Mouse (Mus musculus) T-helper 17 cell (primary cell): ENCODE measurements at regions not wholly inside any gene's neighbourhood (a gene's known extent, or its start where the extent isn't known, plus 50 kb on each side); places are given as distances from the start of the nearest gene placed in this dataset.

Experiments
- in situ Hi-C, 2 experiments: fragments of 300-600 bp; cut with MboI, MseI; formaldehyde crosslinking; loops; 1 replicate in 1 of 2; 2 replicates in 1 of 2; pipeline ENCODE4 v1.15.1; 2025; ENCODE audit warnings: high pct_unique_total_duplicates in 2 of 2

DNA sequence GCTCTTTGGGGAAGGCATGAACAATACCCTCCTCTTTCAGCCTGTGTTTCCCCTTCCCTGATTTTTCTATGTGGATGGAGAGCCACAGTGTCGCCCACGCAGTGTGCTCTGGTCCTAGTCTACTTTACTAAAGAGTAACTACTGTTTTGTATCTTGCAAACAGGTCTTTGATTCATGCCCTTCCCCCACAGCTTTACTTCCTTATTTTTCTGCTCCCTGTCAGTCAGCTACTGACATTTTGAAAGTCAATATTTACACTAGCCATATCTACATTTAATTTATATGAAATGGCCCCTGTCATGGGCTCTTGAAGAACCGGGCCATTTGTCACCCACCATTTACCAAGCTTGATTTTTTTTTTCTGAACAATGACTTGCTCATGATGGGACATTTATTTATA lies 168.7 kb upstream of the Stt3b start:
- in situ Hi-C loops: no loop called here

DNA sequence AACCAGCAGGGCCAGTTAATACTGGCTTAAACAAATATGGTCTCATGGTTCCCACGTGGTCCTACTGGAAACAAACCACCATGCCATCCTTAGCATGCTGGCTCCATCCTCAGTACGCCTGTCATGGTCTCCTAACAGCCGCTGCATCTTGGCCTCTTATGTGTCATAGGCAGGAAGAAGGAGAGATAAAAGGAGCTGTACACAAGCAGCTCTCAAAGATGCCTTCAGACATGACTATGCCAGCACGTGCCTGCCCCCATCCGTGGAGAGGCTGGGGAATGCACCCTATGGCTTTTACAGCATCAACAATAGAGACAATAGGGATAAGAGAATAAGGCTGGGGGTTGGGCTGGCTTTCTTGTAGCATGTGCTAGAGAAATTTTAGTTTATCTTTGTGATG lies 171.0 kb upstream of the Stt3b start:
- in situ Hi-C loops: no loop called here

DNA sequence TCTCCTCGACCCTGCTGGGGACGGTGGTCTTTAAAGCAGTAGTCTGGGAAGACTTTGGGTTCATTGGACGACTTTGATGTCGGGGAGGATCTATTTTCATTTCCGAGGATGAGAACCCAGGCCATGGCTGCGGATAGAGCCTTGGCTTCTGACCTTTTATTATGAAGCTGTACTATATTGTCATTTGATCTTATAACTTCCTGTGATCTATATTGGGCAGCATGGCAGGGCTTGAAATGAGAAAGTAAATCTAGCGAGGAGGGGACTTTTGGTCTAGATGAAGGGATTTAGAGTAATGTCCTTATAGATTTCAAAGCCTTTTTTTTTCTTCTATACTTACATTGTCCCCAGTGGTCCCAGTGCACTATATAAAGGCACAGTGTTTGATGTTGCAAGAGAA lies 172.8 kb upstream of the Stt3b start:
- in situ Hi-C loops: no loop called here

DNA sequence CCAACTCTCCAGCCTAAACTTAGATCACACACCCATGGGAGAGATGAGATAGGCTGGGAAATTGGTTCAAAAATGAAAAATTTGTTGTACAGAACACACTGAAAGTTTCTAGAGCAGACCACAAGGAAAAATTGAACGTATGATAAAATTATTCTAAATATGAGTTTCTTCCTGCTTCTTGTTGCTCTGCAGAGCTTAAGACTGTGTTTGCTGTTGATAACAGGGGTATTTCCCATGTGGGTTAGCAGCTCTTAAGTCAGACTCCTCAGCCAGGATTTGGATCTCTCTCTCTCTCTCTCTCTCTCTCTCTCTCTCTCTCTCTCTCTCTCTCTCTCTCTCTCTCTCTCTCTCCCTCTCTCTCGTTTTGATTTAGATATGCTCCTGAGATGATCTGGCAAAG lies 173.5 kb upstream of the Stt3b start:
- in situ Hi-C loops: no loop called here

DNA sequence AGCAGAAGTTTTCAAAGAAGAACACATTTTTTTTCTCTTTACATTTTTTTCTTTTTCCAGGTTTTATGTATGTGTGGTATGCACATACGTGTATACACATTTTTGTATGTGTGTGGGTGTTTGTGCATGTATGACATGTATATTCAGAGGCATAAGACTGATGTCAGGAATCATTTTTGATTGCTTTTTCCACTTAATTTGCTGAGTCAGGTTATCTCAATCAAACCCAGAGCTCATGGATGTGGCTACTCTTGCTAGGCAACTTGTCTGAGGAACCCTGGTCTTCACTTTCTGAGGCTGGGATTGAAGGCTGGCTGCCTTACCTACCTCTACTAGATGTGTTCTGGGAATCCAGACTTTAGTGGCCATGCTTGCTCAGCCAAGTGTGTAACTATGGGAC lies 174.2 kb upstream of the Stt3b start:
- in situ Hi-C loops: no loop called here

DNA sequence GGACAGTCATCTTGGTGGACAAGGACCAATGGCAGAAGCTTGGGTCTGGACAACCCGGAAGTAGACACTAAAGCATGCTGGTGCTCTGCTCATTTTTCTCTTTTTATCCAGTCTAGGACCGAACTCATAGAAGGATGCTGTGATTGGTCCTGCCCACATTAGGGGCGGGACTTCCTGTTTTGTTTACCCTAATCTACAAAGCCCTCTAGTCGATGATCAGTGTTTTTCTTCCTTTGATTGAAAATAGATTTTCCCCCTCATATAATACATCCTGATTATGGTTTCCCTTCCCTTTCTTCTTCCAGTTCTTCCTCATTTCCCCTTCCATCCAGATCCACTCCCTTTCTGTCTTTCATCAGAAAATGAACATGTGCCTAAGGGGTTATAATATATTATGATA lies 175.0 kb upstream of the Stt3b start:
- in situ Hi-C loops: no loop called here

DNA sequence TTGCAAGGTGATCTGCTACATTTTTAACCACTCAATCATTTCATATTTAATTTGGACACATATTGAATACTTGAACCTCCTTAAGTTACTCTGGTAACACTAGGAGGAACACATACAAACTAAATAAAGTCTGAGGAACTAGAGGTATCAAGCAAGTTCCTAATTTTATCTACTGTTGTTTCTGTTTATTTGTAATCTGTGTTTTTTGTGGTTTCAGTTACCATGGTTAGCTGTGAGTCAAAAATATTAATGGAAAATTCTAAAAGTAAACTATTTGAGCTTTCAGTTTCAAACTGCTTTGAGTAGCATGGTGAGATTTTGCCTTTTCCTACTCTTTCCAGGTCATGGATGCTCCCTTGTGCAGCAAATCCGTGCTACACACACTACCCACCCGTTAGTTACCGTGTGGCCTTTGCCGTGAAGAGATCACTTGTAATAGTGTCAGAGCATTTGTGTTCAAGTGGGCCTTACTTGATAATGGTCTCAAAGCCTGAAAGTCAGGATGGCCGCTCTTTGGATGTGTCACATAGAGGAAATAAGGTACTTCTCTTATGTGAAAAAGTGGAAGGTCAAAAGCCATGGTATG lies 177.0 kb upstream of the Stt3b start:
- in situ Hi-C loops: no loop called here

DNA sequence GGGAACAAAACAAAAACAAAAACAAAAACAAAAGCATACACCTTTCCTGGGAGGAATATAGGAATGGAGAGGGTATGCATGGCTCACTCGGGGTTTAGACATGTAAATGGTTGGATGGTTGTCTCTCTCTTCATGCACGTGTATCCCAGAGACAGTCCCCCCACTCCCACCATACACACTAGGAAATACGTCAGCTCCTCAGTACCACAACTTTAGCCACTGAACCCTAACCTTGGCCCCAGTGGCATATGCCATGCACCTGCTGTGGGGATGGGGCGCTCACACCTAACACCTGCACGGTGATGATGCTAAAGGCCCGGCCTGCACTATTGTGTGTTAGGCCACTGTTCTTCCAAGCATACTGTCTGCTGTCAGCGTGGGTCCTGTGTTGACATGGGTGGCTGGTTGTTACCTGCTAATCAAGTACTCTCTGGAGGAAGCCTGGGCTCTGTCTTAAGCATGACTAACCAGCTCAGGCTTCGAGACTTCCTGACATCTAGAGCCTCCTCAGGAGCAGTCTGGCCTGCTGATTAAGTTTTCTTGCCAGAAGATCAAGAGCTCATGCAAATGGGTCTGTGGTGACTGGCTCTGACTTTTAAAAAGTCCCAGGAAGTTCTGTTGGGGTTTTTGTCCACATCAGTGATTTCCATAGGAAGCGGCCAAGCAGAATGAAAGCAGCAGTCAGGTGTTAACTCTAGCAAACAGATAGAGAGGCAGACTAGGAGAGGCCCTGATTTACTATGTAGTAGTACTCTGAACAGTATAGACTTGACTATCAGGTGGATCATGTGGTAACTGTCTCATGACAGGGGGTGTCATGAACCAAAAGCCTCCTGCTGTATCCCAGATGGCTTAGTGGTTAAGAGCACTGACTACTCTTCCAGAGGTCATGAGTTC lies 178.9 kb upstream of the Stt3b start:
- in situ Hi-C loops: no loop called here

DNA sequence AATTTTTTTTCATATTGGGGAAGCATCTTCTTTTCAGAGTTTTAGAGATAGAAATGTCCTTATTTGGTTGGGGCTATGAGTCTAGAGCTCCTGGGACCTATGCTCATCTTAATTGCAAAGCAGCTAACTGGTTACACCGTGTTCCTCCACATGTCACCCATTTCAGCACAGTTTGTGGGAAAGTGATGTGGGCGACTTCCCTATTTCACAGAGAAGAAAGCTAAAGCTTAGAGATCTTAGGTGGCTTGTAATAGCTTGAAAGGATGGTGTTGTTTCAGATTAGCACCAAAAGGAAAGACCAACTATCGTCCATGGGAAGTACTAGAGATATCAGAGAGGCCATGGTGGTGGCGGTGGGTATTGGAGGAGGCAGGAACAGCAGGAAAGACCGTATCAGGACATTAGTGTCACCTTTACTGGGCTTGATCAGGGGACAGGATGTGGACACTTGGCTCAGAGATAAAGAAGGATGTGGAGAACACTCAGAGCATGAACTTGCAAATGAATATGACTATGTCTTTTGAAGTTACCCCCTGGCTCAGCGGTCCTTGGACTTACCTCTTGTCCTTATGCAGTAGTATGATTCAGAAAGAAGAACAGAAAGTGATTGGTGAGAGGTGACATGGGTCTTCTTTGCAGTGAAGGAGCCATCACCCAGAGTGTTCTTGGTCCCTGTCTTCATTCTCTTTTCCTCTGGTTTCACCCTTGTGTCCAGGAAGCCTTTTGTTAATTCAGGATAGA lies 182.4 kb upstream of the Stt3b start:
- in situ Hi-C loops: no loop called here

DNA sequence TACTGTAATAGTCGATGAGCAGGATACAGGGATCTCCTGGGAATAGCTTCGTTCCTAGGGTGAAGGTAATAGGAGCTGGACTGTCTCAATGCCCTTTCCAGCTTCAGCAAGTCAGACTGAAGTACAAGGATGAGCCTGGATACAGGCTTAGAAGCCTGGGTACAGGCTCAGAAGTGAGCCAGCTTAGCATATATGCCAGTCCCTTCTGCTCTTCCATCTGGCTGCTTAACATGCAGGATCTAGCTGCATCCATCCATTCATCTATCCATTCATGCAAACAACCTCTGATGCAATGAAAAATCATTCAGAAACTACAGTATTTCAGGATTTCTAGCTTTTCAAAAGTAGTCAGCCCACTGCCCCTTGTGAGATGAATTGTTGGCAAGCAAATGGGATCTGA lies 183.5 kb upstream of the Stt3b start:
- in situ Hi-C loops: no loop called here

DNA sequence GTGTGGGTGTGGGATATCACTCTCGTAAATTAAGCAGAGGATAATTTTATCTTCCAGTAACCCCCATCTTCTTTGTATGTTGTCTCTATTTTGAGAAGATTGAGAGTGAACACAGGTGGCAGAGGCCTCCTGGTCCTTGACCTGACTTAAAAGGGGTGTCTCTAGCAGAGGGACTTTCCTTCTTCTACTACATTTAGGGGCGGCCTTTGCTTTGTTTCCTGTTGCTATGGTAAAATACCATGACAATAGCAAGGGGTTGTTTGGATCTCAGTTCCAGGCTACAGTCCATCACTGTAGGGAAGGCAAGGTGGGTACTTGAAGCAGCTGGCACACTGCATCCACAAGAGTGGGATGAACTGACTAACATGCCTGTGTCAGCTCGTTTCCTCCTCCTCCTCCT lies 189.3 kb upstream of the Stt3b start:
- in situ Hi-C loops: no loop called here

DNA sequence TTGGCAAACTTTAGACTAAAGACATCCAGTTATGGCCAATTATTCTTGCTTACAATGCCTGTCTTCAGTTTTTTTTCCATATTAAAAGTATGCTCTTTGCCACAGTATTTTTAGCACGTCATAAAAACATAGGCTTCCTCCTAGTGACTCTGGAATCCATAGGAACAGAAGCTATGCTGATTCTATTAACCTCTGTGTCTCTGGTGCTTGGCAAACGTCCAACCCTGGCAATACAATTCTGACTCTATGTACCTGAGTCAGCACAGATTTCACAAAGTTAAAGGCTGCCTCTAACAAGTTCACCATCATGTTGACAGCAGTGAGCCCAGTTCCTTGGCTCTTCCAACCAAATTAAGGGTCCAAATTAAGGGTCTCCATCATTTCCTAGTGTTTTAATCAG lies 194.6 kb upstream of the Stt3b start:
- in situ Hi-C loops: no loop called here

DNA sequence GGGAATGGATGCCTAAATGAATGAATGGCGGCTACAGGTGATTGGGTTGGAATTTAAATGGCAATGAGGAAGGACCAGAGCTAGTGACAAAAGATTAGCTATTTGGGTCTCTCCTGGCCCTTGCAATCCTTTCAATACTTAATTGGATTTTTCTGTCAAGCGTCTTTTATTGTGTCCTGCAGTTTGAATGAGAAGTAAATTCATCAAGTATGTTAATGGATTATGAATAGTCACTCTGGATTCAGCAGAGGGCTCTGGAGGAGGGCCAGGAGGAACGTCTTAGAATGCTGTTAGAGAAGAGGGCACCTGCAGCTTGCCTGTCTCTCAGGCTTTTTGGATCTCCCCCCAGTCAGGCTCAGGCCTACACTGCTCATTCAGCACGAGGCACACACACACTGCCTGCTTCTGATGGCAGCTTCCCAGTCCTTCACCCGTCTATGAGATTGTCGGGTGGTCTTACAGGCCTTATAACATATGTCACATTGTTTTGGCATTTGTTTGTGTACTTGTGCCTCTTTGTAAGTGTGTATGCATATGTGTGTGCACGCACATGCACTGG lies 197.0 kb upstream of the Stt3b start:
- in situ Hi-C loops: no loop called here

DNA sequence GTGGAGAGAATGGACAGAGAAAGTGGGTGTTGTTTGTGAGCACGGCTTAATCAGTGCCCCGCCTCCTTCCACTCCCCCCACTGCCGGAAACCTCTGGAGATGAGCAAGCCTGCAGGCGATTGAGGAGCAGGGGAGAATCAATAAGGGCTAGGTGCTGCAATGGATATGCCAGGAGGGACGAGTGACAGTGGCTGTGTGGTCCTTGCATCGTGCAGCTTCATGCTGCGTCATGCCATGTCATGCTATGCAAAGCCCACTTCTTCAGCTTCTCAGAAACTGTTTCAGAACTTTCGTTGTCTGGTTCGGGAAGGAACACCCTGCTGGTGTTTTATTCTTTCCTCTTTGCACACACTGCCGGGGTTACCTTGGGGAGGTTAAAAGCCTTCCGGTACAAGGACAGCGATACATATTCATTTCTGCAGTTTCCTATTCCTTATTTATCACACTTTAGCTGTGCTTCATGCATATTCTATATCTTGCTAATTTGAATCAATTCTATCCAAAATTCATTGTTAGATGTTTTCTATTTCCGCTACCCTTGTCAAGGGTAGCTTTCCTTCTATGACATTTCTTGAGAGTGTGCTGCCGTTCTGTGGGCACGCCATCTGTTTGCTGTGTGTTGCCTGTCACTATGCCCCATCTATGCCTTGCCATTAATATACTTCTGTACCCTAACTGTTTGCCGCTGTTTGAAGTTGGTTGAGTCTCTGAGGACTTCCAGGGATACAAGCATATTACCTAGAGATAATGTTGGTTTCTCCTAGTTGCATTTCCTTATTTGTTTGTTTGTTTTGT lies 202.8 kb upstream of the Stt3b start:
- in situ Hi-C loops: loop anchor here in 1 of 2 experiments (5.0 kb wide), 1 partner anchor 96 kb away; no protein-coding TSS in a partner anchor

DNA sequence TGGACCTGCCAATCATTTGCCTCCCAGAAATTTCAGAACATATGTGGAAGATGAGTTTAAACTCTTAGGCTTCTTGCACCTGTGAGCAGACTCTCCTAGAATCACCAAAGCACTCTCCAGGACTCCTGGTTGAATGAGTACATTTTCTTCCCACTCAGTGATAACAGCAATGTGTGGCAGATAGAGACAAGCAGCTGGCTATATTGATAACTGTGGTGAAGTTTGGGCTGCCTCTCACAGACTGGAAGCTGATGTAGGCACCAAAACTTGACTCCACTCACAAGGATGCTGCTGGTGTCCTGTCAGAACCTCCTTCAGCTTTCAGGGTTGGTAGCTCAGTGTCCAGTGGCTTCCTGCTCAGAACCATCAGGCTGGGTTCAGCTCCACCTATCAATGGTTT lies 207.7 kb upstream of the Stt3b start:
- in situ Hi-C loops: no loop called here

DNA sequence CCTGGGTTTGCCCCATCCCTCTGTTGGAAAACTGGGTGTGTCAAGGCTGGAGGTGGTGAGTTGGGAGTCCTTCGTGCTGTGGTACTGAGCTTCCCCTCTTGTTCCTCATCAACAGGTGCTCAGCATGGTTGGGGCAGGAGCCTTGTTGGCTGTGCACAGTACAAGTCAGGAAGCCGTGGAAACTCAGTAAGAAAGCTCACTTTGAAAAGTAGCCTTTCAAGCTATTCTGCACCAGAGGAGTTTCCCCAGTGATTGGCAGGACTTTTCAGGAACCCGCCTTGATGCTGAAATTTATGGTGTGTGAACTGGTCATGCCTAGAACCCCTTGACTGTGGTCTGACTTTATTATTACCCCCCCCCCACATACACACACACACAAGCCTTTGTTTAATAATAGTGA lies 213.9 kb upstream of the Stt3b start:
- in situ Hi-C loops: no loop called here

DNA sequence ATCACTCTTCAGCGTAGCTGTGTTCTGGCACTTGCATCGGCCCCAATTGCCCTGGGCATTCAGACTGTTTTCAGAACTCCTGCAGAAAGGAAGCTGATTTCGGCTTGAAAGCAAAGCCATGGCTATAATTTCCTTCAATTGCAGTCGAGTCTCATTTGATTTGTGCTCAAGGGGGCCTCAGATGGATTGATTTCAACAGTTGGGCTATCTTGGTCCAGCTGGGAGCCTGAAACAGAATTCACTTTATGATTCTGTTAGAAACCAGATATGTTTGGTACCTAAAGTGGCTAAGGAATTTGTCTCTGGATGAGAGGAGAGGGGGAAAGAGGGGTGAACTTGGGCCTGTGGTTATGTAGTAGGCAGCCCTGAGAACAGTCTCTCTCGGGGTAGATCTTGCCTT lies 214.4 kb upstream of the Stt3b start:
- in situ Hi-C loops: no loop called here

DNA sequence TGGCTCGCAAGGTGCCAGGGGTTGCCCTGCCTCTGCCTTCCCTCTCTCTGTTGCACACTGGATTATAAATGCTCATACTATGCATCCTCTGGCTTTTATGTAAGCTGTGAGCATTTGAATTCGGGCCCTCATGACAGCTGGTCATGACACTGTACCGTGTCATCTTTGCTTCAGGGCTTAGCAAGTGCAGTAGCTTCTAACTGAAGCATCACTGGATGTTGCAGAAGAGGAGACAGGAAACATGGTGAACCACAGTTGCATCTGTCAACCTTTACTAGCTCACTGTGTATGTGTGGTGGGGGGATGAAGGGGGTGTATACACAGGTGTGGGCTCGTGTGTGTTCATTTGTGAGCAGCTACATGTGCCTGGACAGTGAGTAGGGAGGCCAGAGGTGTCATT lies 216.1 kb upstream of the Stt3b start:
- in situ Hi-C loops: no loop called here

DNA sequence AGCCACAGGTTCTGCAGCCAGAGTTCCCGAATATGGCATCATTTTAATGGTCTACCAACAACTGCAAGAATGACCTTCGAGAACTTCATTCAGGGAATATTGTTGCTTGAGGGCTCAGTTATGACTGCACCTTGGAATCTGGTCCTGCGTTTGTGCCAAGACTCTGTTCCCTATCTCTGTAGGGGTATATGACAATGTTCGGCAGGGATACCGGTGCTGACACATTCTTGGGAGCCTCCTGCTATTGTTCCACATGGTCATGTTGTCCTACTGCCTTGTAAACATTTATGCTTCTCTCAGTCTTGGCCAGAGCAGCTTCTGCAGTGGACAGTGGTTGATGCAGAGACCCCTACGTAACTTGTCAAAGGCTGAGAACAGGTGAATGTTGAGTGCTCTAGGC lies 216.8 kb upstream of the Stt3b start:
- in situ Hi-C loops: no loop called here

DNA sequence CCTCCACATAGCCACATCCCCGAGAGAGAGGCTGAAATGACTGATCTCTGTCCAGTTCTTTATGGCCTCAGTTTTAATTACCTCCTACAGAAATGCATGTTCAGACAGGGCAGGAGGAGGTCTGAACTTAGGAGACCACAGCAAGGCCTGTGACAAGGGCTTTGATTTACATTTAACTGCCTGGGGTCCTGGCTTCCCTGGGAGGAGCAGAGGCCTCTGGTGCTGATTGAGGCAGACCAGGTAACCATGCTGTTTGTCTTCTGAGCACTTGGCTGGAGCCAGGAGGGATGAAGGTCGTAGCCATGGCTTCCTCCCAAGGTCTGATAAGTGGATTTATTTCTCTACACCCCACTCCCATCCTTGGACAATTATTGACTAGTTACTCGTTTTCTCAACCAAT lies 224.0 kb upstream of the Stt3b start:
- in situ Hi-C loops: no loop called here

DNA sequence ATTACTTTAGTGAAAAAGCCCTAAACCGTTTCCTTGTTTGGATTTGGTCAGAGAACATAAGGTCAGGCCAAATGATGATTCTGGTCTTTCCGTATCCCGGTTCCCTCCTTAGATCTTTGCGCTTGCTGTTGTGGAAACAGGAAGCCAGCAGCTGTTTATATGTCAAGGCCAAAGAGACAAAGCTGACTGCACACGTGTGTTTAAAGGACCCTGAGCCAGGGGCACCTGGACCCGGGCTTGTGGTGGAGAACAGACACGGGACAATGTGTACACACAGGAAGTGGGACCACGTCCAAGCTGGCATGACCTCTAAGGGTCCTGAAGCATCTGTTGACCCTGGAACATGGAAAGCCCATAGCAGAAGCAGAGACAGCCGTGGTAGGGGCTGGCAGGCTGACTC lies 233.4 kb upstream of the Stt3b start:
- in situ Hi-C loops: loop anchor here in 1 of 2 experiments (5.0 kb wide), 1 partner anchor 1749 kb away; no protein-coding TSS in a partner anchor
